Comparison of ENCODE assay signal across 8 mouse cellular contexts in the genomic region with DNA sequence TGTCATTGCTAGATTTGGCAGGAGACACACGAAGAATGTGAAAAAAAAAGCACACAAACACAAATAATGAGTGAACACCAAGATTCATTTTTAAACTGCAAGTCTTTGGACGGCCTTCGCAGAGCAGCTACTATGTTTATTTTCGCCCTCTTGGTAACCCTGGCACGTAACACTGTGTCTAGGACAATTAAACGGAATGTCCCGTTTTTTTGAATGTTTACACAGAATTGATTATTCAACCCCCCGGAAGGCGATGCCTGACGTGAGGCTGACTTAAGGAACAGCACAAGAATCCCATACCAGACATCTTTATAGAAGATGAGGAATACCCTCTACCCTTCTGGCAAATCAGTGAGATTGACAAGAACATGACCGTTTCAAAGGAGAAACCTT. TPM values are rescaled to one million over a fixed set of nuclear protein-coding genes. Genes with fewer than 3 reads are reported as not detected.
A peak's percentile ranks its signal among the peaks of the same experiment; 100 is the strongest.
DNase-seq lines count a peak whose midpoint lies in the region; ATAC-seq and TF ChIP-seq lines count a peak whose summit lies in the region.

No protein-coding gene starts in this region.

- H3K36me3 ChIP-seq in ES-Bruce4 (ENCODE audit: control insufficient read depth, insufficient read depth, low read length, poor library complexity, severe bottlenecking) = no peaks in the 10 kb centered on the region
- no peaks in the 10 kb centered on the region; the same call in 1 of the 2 replicates for H3K36me3 ChIP-seq in lung, embryonic 14.5 days (ENCODE audit: insufficient read depth)
- H3K36me3 ChIP-seq in small intestine, adult 2 months (ENCODE audit: control insufficient read depth, insufficient read depth, low read length) = no peaks in the 10 kb centered on the region

- TF ChIP-seq EP300 in ES-Bruce4 (IDR thresholded peaks at IDR 0.05; ENCODE audit: insufficient read depth, low read depth, low read length) = no peak

- no peaks in the 10 kb centered on the region for H3K27me3 ChIP-seq in ES-Bruce4 (ENCODE audit: control insufficient read depth, insufficient read depth, low read length, poor library complexity, severe bottlenecking)
- H3K27me3 ChIP-seq in lung, embryonic 14.5 days (ENCODE audit: insufficient read depth, low read length) = no peaks in the 10 kb centered on the region
- no peaks in the 10 kb centered on the region for H3K27me3 ChIP-seq in small intestine, adult 2 months (ENCODE audit: control insufficient read depth, insufficient read depth, low read length)

- H3K9me3 ChIP-seq in ES-Bruce4 (replicated peaks; ENCODE audit: control insufficient read depth, insufficient read depth, low read length, poor library complexity, severe bottlenecking) = no peaks in the 10 kb centered on the region; the same call in 1 of the 2 replicates
- no peaks in the 10 kb centered on the region for H3K9me3 ChIP-seq in lung, embryonic 14.5 days (ENCODE audit: low read depth, low read length)

- H3K9ac ChIP-seq in ES-Bruce4 (ENCODE audit: low read depth, poor library complexity, severe bottlenecking) = peak overlapping the region; percentile 88
- peak overlapping the region; percentile 82 for H3K9ac ChIP-seq in lung, embryonic 14.5 days

- H3K27ac ChIP-seq in ES-Bruce4 (ENCODE audit: insufficient read depth, low read length) = peak overlapping the region; percentile 97
- H3K27ac ChIP-seq in embryonic fibroblast, embryonic 13.5 days (ENCODE audit: insufficient read depth, low read length) = peak overlapping the region; percentile 74
- H3K27ac ChIP-seq in lung, embryonic 14.5 days (ENCODE audit: low read depth) = peak overlapping the region; percentile 89
- peak overlapping the region; percentile 64 for H3K27ac ChIP-seq in small intestine, adult 2 months (ENCODE audit: insufficient read depth, low read depth, low read length)

- peak overlapping the region; percentile 92 for H3K4me3 ChIP-seq in ES-Bruce4 (ENCODE audit: low read depth, low read length)
- peak overlapping the region; percentile 94 for H3K4me3 ChIP-seq in embryonic fibroblast, embryonic 13.5 days (ENCODE audit: insufficient read depth, low read length)
- H3K4me3 ChIP-seq in lung, embryonic 14.5 days (ENCODE audit: low read depth, low read length) = peak overlapping the region; percentile 83
- H3K4me3 ChIP-seq in small intestine, adult 2 months (ENCODE audit: low read depth, low read length) = peak overlapping the region; percentile 85; the same call in 1 of the 2 replicates

- peak; percentile 8 for ATAC-seq in inflammation-experienced regulatory T-cells, adult 6 months
- ATAC-seq in lung, embryonic 14.5 days (ENCODE audit: insufficient read depth) = peak; percentile 32

- peak; percentile 42 for DNase-seq in B cell, adult 2 months
- DNase-seq in lung, embryonic 14.5 days = peak; percentile 68
- DNase-seq in layer of hippocampus, adult 9-10 months (ENCODE audit: low spot score) = no peak
- no peak for DNase-seq in right cerebral cortex, adult 18-20 months

- no peak for TF ChIP-seq POLR2A in ES-Bruce4 (IDR thresholded peaks at IDR 0.05; ENCODE audit: insufficient read depth, low read length)
- no peak for TF ChIP-seq POLR2A in embryonic fibroblast, embryonic 13.5 days (IDR thresholded peaks at IDR 0.05; ENCODE audit: low read depth, low read length)
- TF ChIP-seq POLR2A in small intestine, adult 2 months (IDR thresholded peaks at IDR 0.05; ENCODE audit: low read depth, low read length) = no peak

- peak overlapping the region; percentile 86 for H3K4me2 ChIP-seq in lung, embryonic 14.5 days

- no peak for TF ChIP-seq CTCF in ES-Bruce4 (IDR thresholded peaks at IDR 0.05; ENCODE audit: low read depth, low read length)
- no peak for TF ChIP-seq CTCF in embryonic fibroblast, embryonic 13.5 days (IDR thresholded peaks at IDR 0.05; ENCODE audit: borderline replicate concordance, insufficient read depth, low read length)
- no peak for TF ChIP-seq CTCF in lung, embryonic 14.5 days (IDR thresholded peaks at IDR 0.05; ENCODE audit: low read depth)
- TF ChIP-seq CTCF in small intestine, adult 2 months (IDR thresholded peaks at IDR 0.05; ENCODE audit: extremely low read depth, insufficient read length, insufficient replicate concordance, low read depth, low read length) = no peak

- H3K4me1 ChIP-seq in ES-Bruce4 (ENCODE audit: control insufficient read depth, insufficient read depth, low read length) = peaks cover 2% of the 10 kb centered on the region
- peaks cover 3% of the 10 kb centered on the region; the same call in 1 of the 2 replicates for H3K4me1 ChIP-seq in embryonic fibroblast, embryonic 13.5 days (ENCODE audit: control insufficient read depth, insufficient read depth, low read length)
- peaks cover 4% of the 10 kb centered on the region; the same call in 1 of the 2 replicates for H3K4me1 ChIP-seq in lung, embryonic 14.5 days (ENCODE audit: insufficient read depth)
- H3K4me1 ChIP-seq in small intestine, adult 2 months (ENCODE audit: control insufficient read depth, insufficient read depth, insufficient read length, low read length) = peaks cover 3% of the 10 kb centered on the region; the same call in 1 of the 2 replicates

- under 1% methylated on average over 11 of the region's 11 CpGs for WGBS in lung, embryonic 14.5 days
- WGBS in small intestine, adult 2 months = under 1% methylated on average over 11 of the region's 11 CpGs

RNA-seq across cellular contexts. Expression of gene Efcab11, which starts 0.5 kb away (rescaled TPM):
- polyA plus RNA-seq in ES-Bruce4 (2011; ENCODE audit: insufficient read depth, insufficient read length, low read depth, missing spikeins) = 8.4 and 12.2 TPM in 2 replicates
- 5.5 and 5.8 TPM in 2 replicates for polyA plus RNA-seq in embryonic fibroblast, embryonic 13.5 days (2011; ENCODE audit: insufficient read length, low read depth, missing spikeins)
- 1 to 10 TPM in 2 of 3 experiments, under 1 TPM in 1; 0.91 to 3.5 (median 1.4) TPM for polyA plus RNA-seq in inflammation-experienced regulatory T-cells, adult 6 months (2017; shearing (Covaris generic))
- 22.1 and 22.8 TPM in 2 replicates for polyA plus RNA-seq in lung, embryonic 14.5 days (2014; fragmentation: Nextera tagmentation; extraction: Ambion mirVana)
- polyA plus RNA-seq in small intestine, adult 2 months (2012; rRNA removed) = 0.17 and 0.20 TPM in 2 replicates

RNA-seq across cellular contexts. Expression of gene Tdp1, which starts 0.6 kb away (rescaled TPM):
- polyA plus RNA-seq in ES-Bruce4 (2011; ENCODE audit: insufficient read depth, insufficient read length, low read depth, missing spikeins) = 68.7 and 69.7 TPM in 2 replicates
- polyA plus RNA-seq in embryonic fibroblast, embryonic 13.5 days (2011; ENCODE audit: insufficient read length, low read depth, missing spikeins) = 23.6 and 24.8 TPM in 2 replicates
- 10 to 100 TPM; 18.1 to 25.6 (median 23.3) TPM for polyA plus RNA-seq in inflammation-experienced regulatory T-cells, adult 6 months (2017; shearing (Covaris generic))
- polyA plus RNA-seq in lung, embryonic 14.5 days (2014; fragmentation: Nextera tagmentation; extraction: Ambion mirVana) = 74.8 and 82.9 TPM in 2 replicates
- polyA plus RNA-seq in small intestine, adult 2 months (2012; rRNA removed) = 3.2 and 5.4 TPM in 2 replicates

Comparison
In these comparisons a context has a peak if more than half of its experiments do, and no peak if none do; other contexts are left out.
1. DNase-seq: peak in B cell, adult 2 months (2 of 2) and lung, embryonic 14.5 days (single experiment); none in layer of hippocampus, adult 9-10 months (single experiment) and right cerebral cortex, adult 18-20 months (single experiment).
2. Peak in every context shown above with its lines, with median percentiles within 50 percentile points of each other: H3K27ac ChIP-seq and H3K4me3 ChIP-seq.